Mouse (Mus musculus) layer of hippocampus, postnatal 25 days (tissue): Measurements from ENCODE around the gene 4930486L24Rik. TPM values are rescaled to one million over a fixed set of nuclear protein-coding genes. Genes with fewer than 3 reads are reported as not detected.
"Not testable (repeated sequence)": the region's sequence is repeated elsewhere in the genome, so short reads cannot be mapped to it uniquely, and the experiment has no call there.

Source experiments
- DNase-seq, 2 experiments: peaks; one replicate each; pipeline ENCODE4 v3.0.0; 2022; ENCODE audit warnings: mixed read lengths in 2 of 2, low spot score in 1 of 2; ENCODE audit errors: extremely low spot score in 1 of 2
- total RNA-seq, 2 experiments: library from RNA; stranded (reverse); gene quantifications; 2 replicates each; pipeline ENCODE4 v1.2.3; 2021

The 4930486L24Rik gene
- not detected for total RNA-seq

DNA sequence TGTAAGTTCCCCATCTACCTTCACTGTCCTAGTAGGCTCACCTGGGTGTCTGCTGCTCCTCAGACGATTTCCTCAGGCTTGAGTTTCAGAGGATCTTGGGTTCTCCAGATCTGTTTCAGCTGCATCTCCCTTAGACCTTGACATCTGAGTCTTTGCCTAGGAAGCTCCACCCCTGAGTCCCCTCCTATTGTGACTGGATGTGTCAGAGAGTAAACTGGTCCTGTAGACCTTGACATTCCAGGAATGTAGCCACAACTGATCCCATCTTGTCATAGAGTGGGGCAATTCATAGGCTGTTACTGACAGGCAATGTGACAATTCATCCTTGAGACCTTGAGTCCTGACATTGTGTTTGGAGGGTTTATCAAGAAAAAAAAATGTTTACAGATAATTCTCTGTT lies at the start of gene 4930486L24Rik:
Gene 4930486L24Rik (minus strand): TSS at position 195 of the 400 bp plus-strand sequence.
- DNase-seq = no peak

DNA sequence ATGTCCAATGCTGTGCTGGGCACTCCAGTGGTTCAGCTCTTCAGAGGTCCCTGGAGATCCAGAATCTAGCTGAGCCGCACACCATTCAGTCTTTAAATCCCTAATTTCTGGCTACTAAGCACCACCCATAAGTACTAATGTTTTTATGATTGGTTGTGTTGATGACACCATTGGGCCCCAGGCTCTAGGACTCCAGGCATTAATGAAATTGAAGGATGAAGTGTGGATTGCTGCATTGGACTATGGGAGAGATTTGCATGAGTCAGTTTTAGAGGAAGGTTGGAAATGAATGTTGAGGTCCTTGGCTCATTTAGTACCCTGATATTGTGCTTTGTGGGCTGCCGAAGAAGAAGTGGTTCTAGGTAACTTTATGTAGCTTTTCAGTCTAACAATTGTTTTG lies 40.5 kb upstream of the 4930486L24Rik start, which contains the start of gene Tpbpb:
Gene Tpbpb (minus strand): TSS at position 101 of the 400 bp plus-strand sequence.
- not testable (repeated sequence) for DNase-seq

DNA sequence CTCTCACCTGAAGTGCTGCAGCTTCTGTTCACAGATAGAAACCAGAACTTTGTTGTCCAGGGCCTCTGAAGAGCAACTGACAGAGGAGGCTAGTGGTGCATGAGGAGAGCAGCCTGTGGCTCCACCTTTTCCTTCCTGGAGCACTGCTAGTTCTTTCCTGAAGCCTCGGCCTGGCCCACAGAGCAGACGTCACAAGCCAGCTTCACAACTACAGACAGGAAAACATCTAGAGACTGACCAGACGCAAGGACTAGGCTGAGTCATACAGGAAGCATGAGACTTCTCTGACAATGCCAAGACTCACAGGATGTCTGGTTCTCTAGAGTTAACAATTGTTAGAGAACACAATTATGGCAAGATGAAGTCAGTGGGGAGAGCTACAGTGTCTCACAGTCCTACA lies 33.1 kb upstream of the 4930486L24Rik start, which contains the start of gene Ctla2b:
Gene Ctla2b (minus strand): TSS at position 120 of the 400 bp plus-strand sequence.
- no peak for DNase-seq

DNA sequence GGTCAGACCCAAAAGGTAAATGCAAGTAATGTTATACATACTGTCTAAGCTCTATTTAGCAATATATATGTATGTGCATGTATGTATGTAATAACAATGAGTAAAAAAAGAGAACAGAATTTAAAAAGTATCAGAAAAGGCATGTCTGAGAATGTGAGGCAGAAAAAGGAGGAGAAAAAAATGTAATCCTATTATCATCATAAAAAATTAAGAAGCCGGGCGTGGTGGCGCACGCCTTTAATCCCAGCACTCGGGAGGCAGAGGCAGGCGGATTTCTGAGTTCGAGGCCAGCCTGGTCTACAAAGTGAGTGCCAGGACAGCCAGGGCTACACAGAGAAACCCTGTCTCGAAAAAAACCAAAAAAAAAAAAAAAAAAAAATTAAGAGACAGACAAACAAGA lies 32.5 kb upstream of the 4930486L24Rik start, which contains the start of gene Gm49392:
Gene Gm49392 (minus strand): TSS at position 101 of the 400 bp plus-strand sequence.
- not testable (repeated sequence) for DNase-seq

DNA sequence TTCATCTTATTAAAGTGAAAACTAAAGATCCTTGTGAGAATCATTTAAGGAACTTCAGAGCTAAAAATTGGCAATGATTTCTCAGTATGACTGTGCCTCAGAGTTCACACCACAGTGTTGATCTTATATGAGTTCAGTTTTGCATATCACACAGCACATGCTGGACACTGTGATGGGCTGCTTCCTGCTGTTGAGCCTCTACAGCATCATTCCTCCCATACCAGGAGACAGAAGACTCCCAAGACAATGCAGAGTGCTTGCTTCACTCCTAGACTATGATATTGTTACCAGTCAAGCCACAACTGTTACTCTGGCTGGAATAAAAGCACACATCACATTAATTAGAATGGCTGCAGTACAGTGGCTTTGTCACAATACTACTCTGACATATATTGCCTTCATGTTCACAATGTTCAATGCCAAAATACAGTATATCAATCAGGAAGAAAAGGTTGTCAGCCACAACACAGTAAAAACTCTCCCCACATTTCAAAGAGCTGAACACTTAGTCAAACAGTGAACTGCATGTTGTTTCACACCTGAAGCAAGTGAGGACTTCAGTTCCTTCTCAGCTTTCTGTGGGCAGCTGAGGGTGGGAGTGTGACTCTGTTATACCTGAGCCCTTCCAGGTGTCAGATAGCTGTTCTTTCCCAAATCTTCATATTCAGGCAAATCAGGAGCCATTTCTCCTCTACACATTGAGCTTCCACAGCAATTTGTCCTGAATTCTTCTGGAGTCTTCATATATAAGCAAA lies 31.3 kb upstream of the 4930486L24Rik start:
- no peak for DNase-seq

DNA sequence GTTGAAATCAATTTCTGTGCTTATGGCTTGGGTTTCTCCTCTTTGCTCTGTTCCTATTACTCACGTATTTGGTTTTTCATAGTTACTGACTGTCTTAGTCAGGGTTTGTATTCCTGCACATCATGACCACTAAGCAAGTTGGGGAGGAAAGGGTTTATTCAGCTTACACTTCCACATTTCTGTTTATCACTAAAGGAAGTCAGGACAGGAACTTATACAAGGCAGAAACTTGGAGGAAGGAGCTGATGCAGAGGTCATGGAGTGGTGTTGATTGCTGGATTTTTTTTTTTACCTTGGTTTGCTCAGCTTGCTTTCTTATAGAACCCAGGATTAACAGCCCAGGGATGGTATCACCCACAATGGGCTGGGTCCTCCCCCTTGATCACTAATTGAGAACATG lies 28.0 kb upstream of the 4930486L24Rik start:
- no peak for DNase-seq

DNA sequence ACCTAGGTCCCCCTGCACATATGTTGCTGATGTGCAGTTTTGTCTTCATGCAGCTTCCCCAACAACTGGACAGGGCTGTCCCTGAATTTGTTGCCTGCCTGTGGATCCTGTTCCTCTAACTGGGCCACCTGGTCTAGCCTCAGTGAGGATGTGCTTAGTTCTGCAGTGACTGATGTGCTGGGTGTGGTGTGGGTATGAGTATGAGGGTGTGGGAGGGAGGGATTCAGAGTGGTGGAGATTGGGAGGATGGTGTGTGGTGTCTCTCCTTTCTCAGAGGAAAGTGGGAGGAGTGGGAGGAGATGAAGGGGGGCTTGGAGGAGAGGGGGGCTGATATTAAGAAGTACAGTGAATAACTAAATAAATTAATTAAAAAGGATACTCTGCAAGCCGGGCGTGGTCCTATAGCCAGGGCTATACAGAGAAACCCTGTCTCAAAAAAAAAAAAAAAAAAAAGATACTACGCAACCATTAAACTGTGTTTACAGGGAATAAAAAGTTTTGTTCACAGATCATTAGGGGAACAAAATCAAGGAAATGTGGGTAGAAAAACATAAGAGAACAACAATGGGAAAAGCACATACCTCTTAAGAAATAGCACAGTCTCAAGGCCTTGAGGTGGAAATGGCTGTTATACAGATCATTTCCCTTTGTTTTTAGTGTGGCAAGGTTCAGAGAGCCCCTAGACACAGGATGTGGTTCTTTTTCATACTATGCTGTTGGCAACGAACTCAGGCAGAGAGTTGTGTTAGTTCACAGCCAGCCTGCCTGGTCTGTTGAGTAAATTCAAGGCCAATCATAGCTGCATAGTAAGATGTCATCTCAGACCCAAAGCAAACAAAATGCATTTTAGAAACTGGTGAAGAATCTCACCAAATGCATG lies 15.8 kb downstream of the 4930486L24Rik start:
- DNase-seq = no peak

DNA sequence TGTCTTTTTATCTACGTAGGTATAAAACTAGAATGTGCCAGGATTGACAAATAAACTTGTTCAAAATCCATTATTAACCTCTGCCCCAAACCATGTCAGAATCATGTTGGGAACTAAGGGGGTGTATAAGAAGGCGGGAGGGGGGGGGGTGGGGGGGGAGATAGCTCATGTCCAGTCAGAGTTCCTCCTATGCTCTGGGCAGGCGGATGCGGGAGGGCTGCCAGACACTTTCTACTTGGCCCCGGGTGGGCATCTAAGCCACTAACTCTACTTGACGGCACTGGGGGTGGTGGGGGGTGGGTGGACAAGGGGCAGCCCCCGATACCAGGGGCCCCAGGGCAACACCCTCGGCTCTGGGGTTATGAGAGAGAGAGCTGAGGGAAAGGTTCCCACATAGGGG lies 21.1 kb downstream of the 4930486L24Rik start:
- no peak for DNase-seq

DNA sequence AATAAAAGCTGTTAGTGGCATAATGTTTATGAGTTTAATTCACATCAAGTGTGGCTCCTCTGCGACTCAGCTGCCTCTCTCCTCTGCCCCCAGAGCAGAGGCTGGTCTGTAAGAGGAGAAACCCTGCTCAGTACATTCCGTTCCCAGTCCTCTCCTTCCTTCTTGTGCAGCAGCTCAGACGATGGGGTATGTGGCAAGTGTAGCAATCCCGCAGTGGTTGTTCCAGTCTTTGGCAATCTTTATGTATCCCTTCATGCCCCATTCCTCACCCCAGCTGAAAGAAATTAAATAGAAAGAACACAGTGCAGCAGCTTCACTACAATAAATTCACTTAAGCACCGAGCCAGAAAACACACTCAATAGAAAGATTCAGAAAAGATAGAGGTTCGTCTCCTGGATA lies 21.6 kb downstream of the 4930486L24Rik start:
- DNase-seq = no peak

DNA sequence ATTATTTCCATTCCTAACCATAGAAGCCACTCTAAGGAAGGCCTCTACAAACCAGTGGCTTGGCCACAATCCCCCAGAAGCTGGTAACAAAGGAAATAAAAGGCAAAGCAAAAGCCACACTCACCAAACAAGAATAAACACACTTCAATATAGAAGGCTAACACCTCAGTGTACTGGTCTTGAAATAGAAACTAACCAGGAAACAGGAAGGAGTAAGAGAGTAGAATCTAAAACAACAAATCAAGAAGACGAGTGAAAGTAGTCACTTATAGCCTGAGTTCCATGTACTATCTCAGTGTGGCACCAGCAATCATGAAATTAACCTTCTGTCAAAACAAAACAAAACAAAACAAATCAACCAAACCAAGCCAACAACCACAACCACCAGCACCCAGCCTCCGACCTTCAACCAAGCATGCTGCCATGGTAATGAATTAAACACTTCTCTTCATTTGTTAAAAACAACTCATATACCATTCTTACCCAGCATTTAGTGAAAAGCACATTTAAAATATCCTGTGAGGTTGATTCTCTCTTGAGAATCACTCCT lies 24.8 kb downstream of the 4930486L24Rik start:
- DNase-seq = no peak

DNA sequence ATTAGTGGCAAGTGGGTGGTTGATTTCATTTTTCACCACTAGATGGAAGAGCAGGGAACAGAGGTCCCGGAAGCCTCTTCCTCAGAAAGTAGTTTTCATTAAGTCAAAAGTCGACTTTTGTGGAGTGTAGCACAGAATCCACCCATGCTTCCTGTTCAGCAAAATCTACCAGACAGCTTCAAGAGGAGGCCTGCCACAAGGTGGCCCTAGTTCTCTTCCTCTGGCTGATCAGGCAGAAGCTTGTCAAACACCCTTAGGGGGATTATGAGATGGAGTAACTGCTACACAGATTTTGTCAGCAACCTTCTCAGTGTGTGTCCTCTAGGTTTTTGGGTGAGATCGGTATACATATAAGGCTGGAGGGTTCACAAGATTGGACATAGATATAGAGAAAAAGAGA lies 38.2 kb downstream of the 4930486L24Rik start:
- no peak for DNase-seq

DNA sequence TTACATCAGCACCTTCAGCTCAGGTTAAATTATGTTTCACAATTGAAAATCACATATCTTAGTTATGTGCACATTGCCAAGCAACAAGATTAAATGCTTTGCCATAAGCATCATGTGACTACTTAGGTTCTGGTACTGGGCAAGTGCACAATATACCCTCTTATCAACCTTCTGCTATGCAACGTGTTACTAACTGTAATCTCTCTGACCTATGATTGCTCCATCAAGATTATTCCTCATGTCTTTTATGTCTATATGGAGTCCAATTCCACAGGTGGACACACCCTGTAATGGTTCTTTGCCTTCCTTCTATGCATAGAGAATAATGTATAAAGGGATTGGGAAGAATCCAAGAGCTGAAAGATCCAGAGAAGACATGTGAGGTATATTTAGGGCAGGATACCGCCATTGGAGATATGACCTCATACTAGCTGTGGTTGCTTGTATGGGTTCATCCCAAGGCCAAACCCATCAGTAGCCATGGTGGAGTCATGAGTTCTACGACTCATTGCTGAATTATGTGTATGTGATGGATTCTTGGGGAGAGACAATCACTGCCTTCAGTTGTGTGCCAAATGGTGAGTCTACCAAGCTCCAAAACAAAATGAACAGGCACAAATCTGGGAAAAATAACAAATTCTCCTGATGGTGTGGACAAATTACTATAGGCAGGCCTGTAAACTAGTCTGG lies 43.6 kb downstream of the 4930486L24Rik start:
- no peak for DNase-seq

DNA sequence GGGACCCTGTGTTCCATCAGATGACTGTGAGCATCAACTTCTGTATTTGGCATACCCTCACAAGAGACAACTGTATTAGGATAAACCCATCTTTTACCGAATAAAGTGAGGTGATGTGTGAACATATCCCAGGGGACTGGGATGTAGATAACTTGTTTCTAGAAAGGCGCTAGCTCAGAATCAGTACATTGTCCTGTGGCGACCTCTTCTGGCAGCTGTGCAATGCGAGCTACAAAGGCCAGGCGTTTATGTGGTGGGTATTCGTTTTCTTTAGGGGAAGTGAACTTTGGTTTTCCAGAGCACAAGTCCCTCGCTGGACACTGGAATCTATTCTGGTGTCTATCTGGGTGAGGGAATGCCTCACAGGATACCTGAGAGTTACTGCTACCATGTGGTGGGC lies 44.8 kb downstream of the 4930486L24Rik start:
- peak; percentile 19 to 69 for DNase-seq

DNA sequence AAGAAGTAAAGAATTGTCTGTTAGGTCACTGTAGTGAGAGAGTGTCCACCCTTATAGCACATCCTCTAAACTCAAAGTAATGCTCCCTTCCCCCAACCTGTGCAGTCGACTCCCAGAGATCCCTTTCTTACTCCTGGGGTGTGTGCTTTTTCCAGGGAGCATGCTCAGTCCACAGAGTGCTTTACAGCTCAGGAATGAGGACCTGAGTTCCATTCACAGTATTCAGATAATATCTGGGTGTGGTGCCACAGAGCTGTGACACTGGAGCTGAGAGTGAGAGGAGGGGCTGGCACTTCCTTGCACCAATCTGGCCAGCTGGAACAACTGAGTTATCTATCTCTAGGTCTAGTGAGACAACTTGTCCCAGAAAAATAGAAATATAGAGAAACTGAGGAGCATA lies 50.6 kb downstream of the 4930486L24Rik start:
- no peak for DNase-seq

DNA sequence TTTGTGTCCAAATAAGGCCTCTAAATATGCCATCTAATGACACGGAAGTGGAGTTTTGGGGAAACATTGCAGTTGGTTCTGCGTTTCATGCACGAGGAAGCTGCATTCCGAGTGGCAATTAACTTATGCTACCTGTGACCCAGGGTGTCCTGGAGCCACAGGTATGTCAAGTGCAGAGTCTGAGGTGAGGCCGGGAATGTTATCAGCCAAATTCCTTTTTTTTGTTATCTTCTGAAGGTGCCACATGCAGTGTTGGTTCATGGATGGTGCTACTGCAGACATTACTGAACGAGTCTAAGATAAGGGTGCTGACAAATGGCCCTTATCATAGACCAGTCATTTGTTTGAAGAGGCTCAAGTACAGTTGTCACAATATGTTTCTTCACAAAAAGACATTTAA lies 51.5 kb downstream of the 4930486L24Rik start:
- no peak for DNase-seq

DNA sequence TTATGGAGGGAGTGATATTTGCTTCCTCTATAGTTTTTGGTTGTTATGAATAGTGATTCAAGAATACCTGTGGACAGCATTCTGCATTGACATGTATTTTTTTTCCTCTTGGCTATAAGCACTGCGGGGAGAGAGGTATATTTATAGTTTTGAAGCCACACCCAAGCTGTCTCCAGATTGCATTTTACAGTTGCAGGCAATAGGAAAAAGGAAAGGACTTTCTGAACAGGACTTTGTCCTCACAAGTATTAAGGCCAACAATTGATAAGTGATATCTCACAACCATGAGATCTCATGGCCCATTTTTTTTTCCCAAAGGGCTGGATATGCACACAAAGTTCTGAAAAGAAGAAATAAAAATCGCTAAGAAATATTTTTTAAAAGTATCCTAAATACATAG lies 54.6 kb downstream of the 4930486L24Rik start:
- no peak for DNase-seq

DNA sequence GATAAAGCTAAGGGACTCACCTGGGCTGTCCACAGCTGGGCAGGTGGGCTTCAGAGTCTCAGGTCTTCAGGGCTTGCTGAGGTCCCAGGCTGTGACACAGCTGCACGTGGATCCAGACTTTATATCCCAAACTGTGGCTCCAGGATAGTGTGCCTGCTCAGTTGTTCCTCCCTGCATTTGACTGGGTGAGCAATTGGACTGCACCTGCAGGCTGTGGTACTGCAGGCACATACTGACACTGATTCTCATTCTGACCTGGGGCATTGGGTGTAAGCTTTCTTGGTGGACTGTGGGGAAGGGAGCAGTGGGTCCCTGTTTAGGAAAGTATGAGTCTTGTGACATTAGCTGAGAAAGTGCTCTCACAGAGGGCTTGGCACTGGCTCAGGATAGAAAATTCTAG lies 61.5 kb downstream of the 4930486L24Rik start, which contains the start of gene Ctsll3:
Gene Ctsll3 (minus strand): TSS at position 101 of the 400 bp plus-strand sequence.
- no peak for DNase-seq
